Mouse (Mus musculus) embryonic facial prominence, embryonic 10.5 days (tissue): ENCODE measurements around the gene Ubap2l. TPM values are rescaled to one million over a fixed set of nuclear protein-coding genes. Genes with fewer than 3 reads are reported as not detected.
A peak's percentile ranks its signal among the peaks of the same experiment; 100 is the strongest.

Experiments used
- DNase-seq: peaks from one replicate; pipeline ENCODE4 v3.0.0-alpha.2; 2017; ENCODE audit warnings: low spot score
- H3K27ac ChIP-seq: fragments of 300-500 bp; sonication (generic); replicated peaks from 2 replicates; pipeline ENCODE4 v1.5.1; 2016; ENCODE audit warnings: mild to moderate bottlenecking
- H3K27me3 ChIP-seq: fragments of 300-500 bp; sonication (generic); replicated peaks from 2 replicates; pipeline ENCODE4 v1.6.1; 2016; ENCODE audit warnings: low read depth, mild to moderate bottlenecking; ENCODE audit not compliant: poor library complexity, severe bottlenecking
- H3K36me3 ChIP-seq: fragments of 300-500 bp; sonication (generic); replicated peaks from 2 replicates; pipeline ENCODE4 v1.6.1; 2016; ENCODE audit warnings: mild to moderate bottlenecking, moderate library complexity
- H3K4me1 ChIP-seq: fragments of 300-500 bp; sonication (generic); 2 replicates; pipeline ENCODE4 v1.6.1; 2016
- H3K4me3 ChIP-seq: fragments of 300-500 bp; sonication (generic); 2 replicates; pipeline ENCODE4 v1.5.1; 2016; ENCODE audit warnings: mild to moderate bottlenecking, moderate library complexity
- H3K9me3 ChIP-seq: fragments of 300-500 bp; sonication (generic); 2 replicates; pipeline ENCODE4 v1.6.1; 2016; ENCODE audit warnings: mild to moderate bottlenecking
- WGBS: fragments of 180-500 bp; shearing (Covaris S2); methylation state at CpG from one replicate; pipeline ENCODE4 v1.1.7; 2016; 5-methylcytosine and 5-hydroxymethylcytosine counted together
- microRNA counts: library from miRNA; unstranded; fragments of <30 nt; microRNA quantifications from one replicate; lab custom pipeline; 2017
- microRNA-seq: library from miRNA; unstranded; fragments of <30 nt; microRNA quantifications from one replicate; pipeline ENCODE4, GENCODE M21; 2017
- polyA plus RNA-seq: library from polyadenylated mRNA; unstranded; fragments of >200 nt; fragmentation: Nextera tagmentation; extraction: Ambion mirVana; gene quantifications from 2 replicates; pipeline ENCODE4 v1.2.1, GENCODE M21; 2016

Ubap2l gene
- polyA plus RNA-seq, 1 experiment from 2014 or later: 240 TPM

DNA sequence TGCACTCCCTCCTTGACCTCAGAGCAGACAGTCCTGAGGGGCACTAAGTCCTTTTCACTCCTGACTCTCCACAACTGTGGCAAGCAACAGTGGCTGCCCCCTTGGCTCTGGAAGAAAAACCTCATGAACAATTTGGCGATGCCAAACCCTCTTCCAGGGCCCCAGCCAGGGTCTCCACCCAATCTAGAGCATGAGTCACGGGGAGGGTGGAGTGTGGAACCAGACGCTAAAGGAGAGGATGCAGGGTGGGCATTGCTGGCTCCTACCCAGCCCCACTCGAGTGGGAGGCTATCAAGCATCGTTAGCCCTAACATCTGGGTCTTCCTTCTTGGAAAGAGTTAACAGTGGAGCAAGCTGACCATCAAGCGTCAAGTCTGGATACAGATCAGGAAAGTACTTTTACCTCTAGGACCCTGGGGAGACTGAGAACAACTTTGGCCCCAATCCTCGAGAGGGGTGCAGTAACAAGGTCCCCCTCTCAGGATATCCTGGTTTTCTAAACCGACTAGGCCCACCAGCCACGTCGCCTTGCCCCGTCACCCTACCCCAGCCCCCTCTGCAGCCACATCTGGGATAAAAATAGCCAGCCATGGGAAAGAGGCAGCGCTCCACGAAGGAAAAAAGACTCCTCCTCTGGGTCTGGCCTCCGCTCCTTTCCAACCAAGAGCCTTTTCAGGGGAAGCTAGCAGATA is 90.2 kb downstream of the Ubap2l start:
- no peaks in the 10 kb centered on the region for H3K27me3 ChIP-seq
- H3K4me3 ChIP-seq: peak overlapping the region; percentile 98
- H3K9me3 ChIP-seq: no peaks in the 10 kb centered on the region
- DNase-seq: peak; percentile 44
- WGBS: 10% methylated on average over 14 of the region's 14 CpGs
- peak overlapping the region; percentile 95 for H3K27ac ChIP-seq
- peaks cover 59% of the 10 kb centered on the region for H3K4me1 ChIP-seq
- H3K36me3 ChIP-seq: peaks cover 44% of the 10 kb centered on the region

DNA sequence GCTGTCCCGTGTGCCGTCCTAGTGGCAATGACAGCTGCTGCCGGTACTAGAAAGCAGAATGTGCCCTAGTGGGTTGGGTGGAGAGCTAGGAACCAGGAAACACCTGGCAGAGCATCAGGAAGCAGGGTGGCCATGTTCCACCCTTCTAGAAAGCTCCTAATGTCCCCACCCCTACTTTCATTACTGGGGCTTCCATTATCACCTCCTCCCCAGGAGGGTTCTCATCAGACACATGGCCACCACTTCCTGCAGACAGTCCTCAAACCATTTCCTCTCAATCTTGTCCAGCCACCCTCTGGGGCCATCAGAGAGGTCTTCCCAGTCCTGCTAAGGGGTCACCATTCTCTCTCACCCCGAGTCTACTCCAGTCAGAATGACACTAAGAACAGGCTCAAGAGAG is 91.0 kb downstream of the Ubap2l start:
- peaks cover 52% of the 10 kb centered on the region for H3K36me3 ChIP-seq
- H3K27ac ChIP-seq: peak overlapping the region; percentile 95; the same call in 1 of the 2 replicates
- peaks cover 59% of the 10 kb centered on the region for H3K4me1 ChIP-seq
- H3K9me3 ChIP-seq: no peaks in the 10 kb centered on the region
- peak overlapping the region; percentile 98 for H3K4me3 ChIP-seq
- 61% methylated on average over 4 of the region's 4 CpGs for WGBS
- no peaks in the 10 kb centered on the region for H3K27me3 ChIP-seq
- no peak for DNase-seq

DNA sequence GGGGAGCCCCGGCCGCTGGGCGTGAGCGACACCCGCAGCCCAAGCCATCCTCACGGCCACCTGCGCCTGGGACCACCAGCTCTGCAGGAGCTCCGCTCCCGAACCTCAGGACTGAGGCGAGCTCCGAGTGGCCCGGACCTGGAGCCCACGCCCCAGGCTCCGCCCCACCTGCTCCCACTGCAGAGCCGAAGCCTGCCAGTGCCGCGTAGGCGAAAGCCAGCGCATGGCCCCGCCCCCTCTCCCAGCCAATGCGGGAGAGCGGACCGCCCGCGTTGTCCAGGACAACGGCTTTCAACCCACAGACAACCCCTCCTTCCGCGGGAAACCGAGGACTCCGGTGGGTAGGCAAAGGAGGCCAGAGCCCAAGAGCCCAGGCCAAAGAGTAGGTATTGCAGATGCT is 92.0 kb downstream of the Ubap2l start:
- WGBS: under 1% methylated on average over 30 of the region's 30 CpGs
- Histone ChIP-seq H3K27ac (peak overlapping the region; percentile 79), H3K4me1 (peaks cover 58% of the 10 kb centered on the region), H3K36me3 (peaks cover 52% of the 10 kb centered on the region), H3K4me3 (peak overlapping the region; percentile 98), H3K9me3 (no peaks in the 10 kb centered on the region), H3K27me3 (no peaks in the 10 kb centered on the region)
- DNase-seq: peak; percentile 95

DNA sequence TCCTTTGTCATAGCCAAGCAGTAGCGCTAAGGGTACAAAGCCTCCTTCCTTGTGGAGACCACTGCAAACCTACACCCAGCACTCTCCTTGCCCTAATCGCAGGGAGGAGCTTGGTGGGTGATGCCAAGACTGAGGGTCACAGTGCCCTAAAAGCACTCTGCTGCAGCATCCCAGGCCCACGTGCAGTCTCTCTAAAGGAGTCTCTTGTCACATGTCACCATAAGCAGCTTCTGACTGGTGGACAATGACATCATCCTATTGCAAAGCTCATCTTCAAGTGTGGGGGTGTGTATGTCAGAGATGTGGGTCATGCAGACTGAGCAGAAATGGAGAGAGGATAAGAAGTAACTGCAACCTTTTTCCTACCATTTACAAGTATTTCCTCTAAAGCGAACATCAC is 93.0 kb downstream of the Ubap2l start:
- DNase-seq: no peak
- Histone ChIP-seq H3K27me3 (no peaks in the 10 kb centered on the region), H3K4me1 (peaks cover 48% of the 10 kb centered on the region), H3K4me3 (peak overlapping the region; percentile 98; the same call in 1 of the 2 replicates), H3K9me3 (no peaks in the 10 kb centered on the region), H3K27ac (no peak overlapping the region), H3K36me3 (peaks cover 53% of the 10 kb centered on the region)
- 75% methylated on average over 4 of the region's 4 CpGs for WGBS

DNA sequence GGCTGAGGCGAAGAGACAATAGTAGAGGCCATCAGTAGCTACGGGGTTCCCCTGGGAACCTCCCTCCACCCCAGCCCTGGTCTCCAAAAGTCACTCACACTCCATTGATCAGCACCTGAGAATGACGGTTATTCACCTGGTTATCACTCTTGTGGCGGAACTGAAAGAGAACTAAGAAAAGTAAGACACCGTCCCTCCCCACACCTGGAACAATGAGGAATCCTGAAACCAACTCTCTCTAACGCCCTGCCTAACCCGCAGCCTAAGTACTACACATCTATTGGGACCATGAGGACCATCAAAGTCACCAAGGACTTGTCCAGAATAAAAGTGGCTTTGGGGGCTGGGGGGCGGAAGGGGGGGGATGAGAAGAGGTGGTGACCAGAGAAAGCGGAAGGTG is 94.5 kb downstream of the Ubap2l start:
- H3K27me3 ChIP-seq: no peaks in the 10 kb centered on the region
- WGBS: 94% methylated on average over 9 of the region's 9 CpGs
- no peak overlapping the region for H3K27ac ChIP-seq
- H3K4me3 ChIP-seq: no peak overlapping the region
- no peak for DNase-seq
- H3K36me3 ChIP-seq: peaks cover 69% of the 10 kb centered on the region
- H3K4me1 ChIP-seq: peaks cover 38% of the 10 kb centered on the region
- H3K9me3 ChIP-seq: no peaks in the 10 kb centered on the region

DNA sequence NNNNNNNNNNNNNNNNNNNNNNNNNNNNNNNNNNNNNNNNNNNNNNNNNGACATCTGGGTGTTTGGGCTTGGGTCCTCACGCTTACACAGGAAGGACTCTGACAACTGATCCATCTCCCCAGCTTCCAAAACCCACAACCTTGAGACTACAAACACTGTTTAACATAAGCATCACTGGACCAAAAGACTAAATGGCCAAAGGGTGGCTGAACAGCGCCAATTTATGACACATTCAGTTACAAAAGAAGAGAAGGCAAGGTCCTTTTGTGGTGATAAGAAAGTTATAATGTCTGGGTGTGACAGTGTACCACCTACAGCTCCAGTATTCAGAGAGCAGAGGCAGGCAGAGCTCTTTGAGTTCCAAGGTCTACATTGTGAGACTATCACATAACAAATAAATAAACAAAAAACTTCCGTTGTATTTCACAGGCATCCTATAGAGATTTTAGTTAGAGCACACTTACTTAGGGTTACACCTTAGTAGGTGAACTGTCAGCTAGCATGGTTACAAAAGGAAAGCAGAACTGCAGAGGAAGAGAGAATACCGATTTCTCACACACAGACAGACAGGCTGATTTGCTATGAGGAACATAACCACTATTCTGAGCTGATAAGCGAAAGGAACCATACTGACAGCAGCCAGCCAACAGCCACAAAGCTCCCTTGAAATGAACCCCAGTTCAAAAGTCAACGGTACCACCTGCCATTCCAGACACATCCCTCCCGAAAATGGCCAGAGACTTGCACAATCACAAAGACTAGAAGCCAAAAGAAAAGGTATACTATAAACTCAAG is 96.1 kb downstream of the Ubap2l start:
- peaks cover 26% of the 10 kb centered on the region for H3K4me1 ChIP-seq
- no peak for DNase-seq
- H3K36me3 ChIP-seq: peaks cover 84% of the 10 kb centered on the region
- no peak overlapping the region for H3K4me3 ChIP-seq
- 92% methylated on average over 7 of the region's 7 CpGs for WGBS
- H3K27me3 ChIP-seq: no peaks in the 10 kb centered on the region
- H3K27ac ChIP-seq: no peak overlapping the region
- no peaks in the 10 kb centered on the region for H3K9me3 ChIP-seq

DNA sequence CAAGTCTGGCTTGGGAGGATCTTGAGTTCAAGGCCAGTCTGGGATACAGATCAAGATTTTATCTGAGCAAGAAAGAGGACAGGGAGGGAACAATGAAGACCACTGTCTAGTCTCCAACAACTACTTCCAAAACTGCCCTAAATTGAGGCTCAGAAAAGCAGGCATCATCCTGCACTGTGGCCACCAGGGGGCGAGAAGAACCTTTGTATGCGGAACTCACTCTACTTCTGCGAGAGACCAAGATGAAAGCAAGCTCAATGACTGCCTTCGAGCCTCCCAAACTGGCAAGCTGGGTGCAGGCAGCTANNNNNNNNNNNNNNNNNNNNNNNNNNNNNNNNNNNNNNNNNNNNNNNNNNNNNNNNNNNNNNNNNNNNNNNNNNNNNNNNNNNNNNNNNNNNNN is 99.0 kb downstream of the Ubap2l start:
- WGBS: 8% methylated on average over 4 of the region's 4 CpGs
- H3K27ac ChIP-seq: no peak overlapping the region

More for the DNA sequence above, 99.0 kb downstream of the Ubap2l start:
- peaks cover 100% of the 10 kb centered on the region for H3K36me3 ChIP-seq
- DNase-seq: peak; percentile 85
- H3K27me3 ChIP-seq: no peaks in the 10 kb centered on the region
- H3K4me1 ChIP-seq: no peaks in the 10 kb centered on the region
- no peak overlapping the region for H3K4me3 ChIP-seq
- H3K9me3 ChIP-seq: no peaks in the 10 kb centered on the region

MicroRNAs within 50 kb of the gene (microRNA counts, 519-probe panel; counts per million panel counts)
- microRNA mmu-miR-190b (lab: Ali Mortazavi, UCI): 188 counts per million, percentile 57 among the panel's probes with 10 or more counts

Small RNA genes lying within 50 kb of the gene (microRNA-seq; reads per million reads assigned to microRNA genes)
- gene Mir190b (29.9 reads per million, percentile 34 among the genes with 10 or more reads in this experiment), gene Mir7669 (1.8 reads per million)

Other genes with a start within 250 kb of the Ubap2l start
- gene She, start 221.3 kb downstream of the Ubap2l start, polyA plus RNA-seq: 2.5 and 2.7 TPM in 2 replicates
- 0.41 and 0.61 TPM in 2 replicates for gene Il6ra, start 139.4 kb downstream of the Ubap2l start, polyA plus RNA-seq
- 12.6 and 13.3 TPM in 2 replicates for gene Atp8b2, start 89.1 kb downstream of the Ubap2l start, polyA plus RNA-seq
- 200 and 206 TPM in 2 replicates for gene Hax1, start 53.8 kb downstream of the Ubap2l start, polyA plus RNA-seq
- gene 4933434E20Rik, start 992 bp downstream of the Ubap2l start, polyA plus RNA-seq: 181 and 195 TPM in 2 replicates
- 597 and 601 TPM in 2 replicates for gene Tpm3, start 20.0 kb upstream of the Ubap2l start, polyA plus RNA-seq
- 0.55 and 0.59 TPM in 2 replicates for gene Nup210l, start 51.5 kb upstream of the Ubap2l start, polyA plus RNA-seq
- gene Rps27, start 161.0 kb upstream of the Ubap2l start, polyA plus RNA-seq: 1,048 and 1,124 TPM in 2 replicates
- gene Rab13, start 161.1 kb upstream of the Ubap2l start, polyA plus RNA-seq: 25.4 and 25.5 TPM in 2 replicates
- 79.3 and 81.4 TPM in 2 replicates for gene Jtb, start 179.0 kb upstream of the Ubap2l start, polyA plus RNA-seq
- gene Creb3l4, start 190.9 kb upstream of the Ubap2l start, polyA plus RNA-seq: 4.2 and 6.1 TPM in 2 replicates
- gene Slc39a1, start 195.5 kb upstream of the Ubap2l start, polyA plus RNA-seq: 60.9 and 64.2 TPM in 2 replicates
- gene Crtc2, start 201.5 kb upstream of the Ubap2l start, polyA plus RNA-seq: 26.1 and 26.8 TPM in 2 replicates
- gene Dennd4b, start 212.6 kb upstream of the Ubap2l start, polyA plus RNA-seq: 4.3 and 5.3 TPM in 2 replicates
- gene Gatad2b, start 240.6 kb upstream of the Ubap2l start, polyA plus RNA-seq: 13.6 and 15.7 TPM in 2 replicates